Mouse (Mus musculus): ENCODE measurements around the gene Rab44. TPM values are rescaled to one million over a fixed set of nuclear protein-coding genes. Genes with fewer than 3 reads are reported as not detected.

Gene Rab44
- polyA plus RNA-seq, 1 experiment: not detected

DNA sequence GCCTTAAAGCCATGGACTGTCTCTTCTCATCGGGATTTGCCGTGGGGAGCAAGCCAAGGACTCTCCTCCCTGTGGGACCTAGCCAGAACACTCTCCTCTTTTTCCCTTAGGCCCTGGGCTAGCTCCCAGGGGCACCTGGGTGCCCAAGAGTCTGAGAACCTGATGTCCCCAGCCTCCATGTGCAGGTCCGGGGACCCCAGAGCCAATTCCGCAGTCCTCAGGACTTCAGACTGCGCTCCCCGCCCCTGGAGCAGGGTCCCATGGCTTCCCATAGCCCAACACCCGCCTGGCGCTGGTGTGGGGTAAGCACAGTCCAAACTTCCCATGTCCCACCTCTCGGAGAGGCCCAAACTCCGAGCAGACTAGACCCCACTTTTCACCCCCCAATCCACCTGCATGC is 28.7 kb upstream of the Rab44 start:
- TF ChIP-seq CTCF (IDR thresholded peaks at IDR 0.05; ENCODE audit: borderline replicate concordance, insufficient read depth, low read length): no peak
- no peak for TF ChIP-seq POLR2A (IDR thresholded peaks at IDR 0.05; ENCODE audit: low read depth, low read length)
- Histone ChIP-seq H3K4me3 (ENCODE audit: insufficient read depth, low read length) (no peak overlapping the region), H3K4me1 (ENCODE audit: control insufficient read depth, insufficient read depth, low read length) (peaks cover 9% of the 10 kb centered on the region), H3K27ac (ENCODE audit: insufficient read depth, low read length) (no peak overlapping the region)

DNA sequence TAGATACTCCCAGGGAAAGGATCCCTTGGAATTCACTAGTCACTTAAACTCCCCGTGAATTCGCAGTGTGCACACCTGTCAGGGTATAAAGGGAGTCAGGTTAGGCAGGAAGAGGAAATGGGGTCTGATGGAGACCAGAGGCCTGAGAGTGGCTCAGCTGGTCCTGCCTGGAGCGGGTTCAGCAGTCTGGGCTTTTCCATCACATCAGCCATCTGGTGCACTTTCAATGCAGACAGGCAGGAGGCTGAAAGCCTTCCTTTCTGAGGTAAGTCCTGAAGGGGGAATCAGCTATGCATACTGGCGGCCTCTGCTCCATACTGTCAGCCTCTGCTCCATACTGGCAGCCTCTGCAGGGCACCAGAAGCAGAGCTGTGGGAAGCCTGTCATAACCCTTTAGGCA is 27.0 kb upstream of the Rab44 start:
- TF ChIP-seq POLR2A (IDR thresholded peaks at IDR 0.05; ENCODE audit: low read depth, low read length): no peak

GRCm38 (mm10) chr17:29090776-29091175 is 23.2 kb upstream of the Rab44 start, which contains the start of gene Cdkn1a:
TSS of gene Cdkn1a (plus strand) at chr17:29090976.
- peak; percentile 73 for TF ChIP-seq POLR2A (IDR thresholded peaks at IDR 0.05; ENCODE audit: low read depth, low read length)
- TF ChIP-seq CTCF (IDR thresholded peaks at IDR 0.05; ENCODE audit: borderline replicate concordance, insufficient read depth, low read length): no peak
- peak within 1 kb of the TSS; percentile 89 for H3K27ac ChIP-seq (ENCODE audit: insufficient read depth, low read length)
- H3K4me1 ChIP-seq (ENCODE audit: control insufficient read depth, insufficient read depth, low read length): no peaks in the 10 kb centered on the region
- peak within 1 kb of the TSS; percentile 42 for H3K4me3 ChIP-seq (ENCODE audit: insufficient read depth, low read length)

More for the DNA sequence above, 27.0 kb upstream of the Rab44 start:
- no peak overlapping the region for H3K27ac ChIP-seq (ENCODE audit: insufficient read depth, low read length)
- no peak overlapping the region for H3K4me3 ChIP-seq (ENCODE audit: insufficient read depth, low read length)
- H3K4me1 ChIP-seq (ENCODE audit: control insufficient read depth, insufficient read depth, low read length): peaks cover 3% of the 10 kb centered on the region; the same call in 1 of the 2 replicates

DNA sequence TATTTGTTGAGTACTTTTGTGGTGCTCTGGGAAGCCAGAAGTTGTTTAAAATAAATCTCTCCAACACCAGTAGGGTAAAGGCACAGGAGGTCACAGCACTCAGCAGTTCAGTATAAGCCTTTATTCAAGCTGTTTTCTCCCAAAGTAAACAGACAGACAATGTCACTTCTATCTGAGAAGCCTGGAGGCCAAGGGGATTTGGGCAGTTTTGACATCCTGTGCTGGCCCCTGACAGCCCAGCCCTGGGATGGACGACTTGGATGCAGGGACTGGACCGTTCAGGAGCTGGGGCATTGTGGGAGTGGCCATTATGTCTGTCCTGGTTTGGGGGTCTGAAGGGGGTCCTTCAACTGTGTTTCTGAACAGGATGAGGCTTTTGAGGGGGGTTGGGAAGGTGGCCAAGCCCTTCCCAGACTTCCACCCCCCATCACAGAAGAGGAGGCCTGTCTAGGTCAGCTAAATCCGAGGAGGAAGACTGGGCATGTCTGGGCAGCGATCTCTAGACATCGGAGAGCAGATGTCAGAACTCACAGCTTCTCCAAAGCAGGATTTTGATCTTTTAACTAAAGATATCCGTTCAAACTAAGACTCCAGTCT is 22.5 kb upstream of the Rab44 start:
- no peaks in the 10 kb centered on the region for H3K4me1 ChIP-seq (ENCODE audit: control insufficient read depth, insufficient read depth, low read length)
- TF ChIP-seq CTCF (IDR thresholded peaks at IDR 0.05; ENCODE audit: borderline replicate concordance, insufficient read depth, low read length): no peak
- peak; percentile 50; the same call in 1 of the 2 replicates for TF ChIP-seq POLR2A (IDR thresholded peaks at IDR 0.05; ENCODE audit: low read depth, low read length)
- peak overlapping the region; percentile 89 for H3K27ac ChIP-seq (ENCODE audit: insufficient read depth, low read length)
- H3K4me3 ChIP-seq (ENCODE audit: insufficient read depth, low read length): peak overlapping the region; percentile 42

DNA sequence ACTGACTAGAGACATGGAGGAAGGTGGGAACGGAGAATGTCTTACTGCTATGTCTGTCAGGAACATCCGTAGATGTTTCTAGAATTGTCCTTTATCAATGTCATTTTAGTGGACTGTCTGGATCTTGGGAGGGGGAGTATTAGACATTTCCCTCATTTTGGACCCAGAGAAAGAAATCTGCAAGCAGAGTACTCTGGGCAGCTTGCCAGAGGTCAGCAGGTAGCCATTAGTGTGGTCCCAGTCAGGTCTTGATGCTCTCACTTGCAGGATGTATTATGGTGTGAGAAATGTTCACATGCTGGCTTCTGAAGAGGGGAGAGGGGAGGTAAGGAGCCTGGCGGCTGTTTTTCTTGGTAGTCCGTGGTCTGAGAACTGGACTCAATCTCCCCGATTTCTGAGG is 21.4 kb upstream of the Rab44 start:
- TF ChIP-seq POLR2A (IDR thresholded peaks at IDR 0.05; ENCODE audit: low read depth, low read length): no peak
- peak overlapping the region; percentile 42 for H3K4me3 ChIP-seq (ENCODE audit: insufficient read depth, low read length)
- H3K27ac ChIP-seq (ENCODE audit: insufficient read depth, low read length): peak overlapping the region; percentile 89
- H3K4me1 ChIP-seq (ENCODE audit: control insufficient read depth, insufficient read depth, low read length): no peaks in the 10 kb centered on the region

DNA sequence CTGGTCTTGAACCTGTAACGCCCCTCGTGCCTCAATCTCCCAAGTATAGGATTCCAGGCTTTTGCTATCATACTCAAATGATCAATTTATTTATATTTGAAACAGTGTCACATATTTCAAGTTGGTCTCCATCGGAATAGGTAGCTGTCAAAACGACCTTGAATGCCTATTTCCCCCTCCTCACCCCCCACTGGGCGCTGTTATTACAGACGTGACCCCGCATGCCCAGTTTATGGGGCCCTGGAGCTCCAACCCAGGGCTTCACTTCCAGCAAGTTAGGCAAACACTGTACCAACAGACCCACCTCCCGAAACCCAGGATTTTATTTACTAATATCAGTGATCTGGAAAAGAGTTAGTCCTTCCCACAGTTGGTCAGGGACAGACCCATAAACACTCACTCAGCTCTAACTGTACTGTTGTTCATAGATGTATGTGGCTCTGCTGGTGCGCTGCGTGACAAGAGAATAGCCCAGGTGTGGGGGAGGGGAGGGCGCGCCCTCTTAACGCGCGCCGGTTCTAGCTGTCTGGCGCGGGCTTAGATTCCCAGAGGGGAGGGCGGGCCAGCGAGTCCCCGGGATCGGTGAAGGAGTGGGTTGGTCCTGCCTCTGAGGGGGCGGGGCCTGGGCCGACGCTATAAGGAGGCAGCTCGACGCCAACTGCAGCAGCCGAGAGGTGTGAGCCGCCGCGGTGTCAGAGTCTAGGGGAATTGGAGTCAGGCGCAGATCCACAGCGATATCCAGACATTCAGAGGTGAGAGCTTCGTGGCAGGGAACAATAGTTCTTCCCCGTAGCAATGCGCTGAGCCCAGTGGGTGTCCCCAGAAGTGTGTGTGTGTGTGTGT is 20.6 kb upstream of the Rab44 start:
- peak overlapping the region; percentile 93 for H3K4me3 ChIP-seq (ENCODE audit: insufficient read depth, low read length)
- peak; percentile 100 for TF ChIP-seq POLR2A (IDR thresholded peaks at IDR 0.05; ENCODE audit: low read depth, low read length)
- TF ChIP-seq CTCF (IDR thresholded peaks at IDR 0.05; ENCODE audit: borderline replicate concordance, insufficient read depth, low read length): no peak
- peak overlapping the region; percentile 89 for H3K27ac ChIP-seq (ENCODE audit: insufficient read depth, low read length)
- H3K4me1 ChIP-seq (ENCODE audit: control insufficient read depth, insufficient read depth, low read length): no peaks in the 10 kb centered on the region

DNA sequence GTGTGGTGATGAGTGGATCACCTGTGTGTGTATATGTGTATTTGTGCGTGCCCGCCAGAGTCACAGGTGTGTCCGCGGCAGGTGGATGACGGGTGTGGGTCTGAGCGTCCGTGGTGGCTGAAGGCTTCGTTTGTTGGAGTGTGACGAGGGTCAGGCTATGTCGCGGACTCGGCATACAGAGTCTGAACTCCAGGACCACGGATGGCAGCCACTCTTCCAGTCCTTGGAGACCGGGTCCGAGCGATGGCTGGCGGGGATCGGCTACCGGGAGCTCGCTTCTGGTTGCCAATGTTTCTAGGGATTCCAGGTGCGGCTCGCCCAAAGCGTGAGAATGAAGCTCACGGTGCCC is 20.0 kb upstream of the Rab44 start:
- Histone ChIP-seq H3K4me3 (ENCODE audit: insufficient read depth, low read length) (peak overlapping the region; percentile 93), H3K4me1 (ENCODE audit: control insufficient read depth, insufficient read depth, low read length) (no peaks in the 10 kb centered on the region), H3K27ac (ENCODE audit: insufficient read depth, low read length) (peak overlapping the region; percentile 85)
- TF ChIP-seq CTCF (IDR thresholded peaks at IDR 0.05; ENCODE audit: borderline replicate concordance, insufficient read depth, low read length): no peak
- TF ChIP-seq POLR2A (IDR thresholded peaks at IDR 0.05; ENCODE audit: low read depth, low read length): no peak

DNA sequence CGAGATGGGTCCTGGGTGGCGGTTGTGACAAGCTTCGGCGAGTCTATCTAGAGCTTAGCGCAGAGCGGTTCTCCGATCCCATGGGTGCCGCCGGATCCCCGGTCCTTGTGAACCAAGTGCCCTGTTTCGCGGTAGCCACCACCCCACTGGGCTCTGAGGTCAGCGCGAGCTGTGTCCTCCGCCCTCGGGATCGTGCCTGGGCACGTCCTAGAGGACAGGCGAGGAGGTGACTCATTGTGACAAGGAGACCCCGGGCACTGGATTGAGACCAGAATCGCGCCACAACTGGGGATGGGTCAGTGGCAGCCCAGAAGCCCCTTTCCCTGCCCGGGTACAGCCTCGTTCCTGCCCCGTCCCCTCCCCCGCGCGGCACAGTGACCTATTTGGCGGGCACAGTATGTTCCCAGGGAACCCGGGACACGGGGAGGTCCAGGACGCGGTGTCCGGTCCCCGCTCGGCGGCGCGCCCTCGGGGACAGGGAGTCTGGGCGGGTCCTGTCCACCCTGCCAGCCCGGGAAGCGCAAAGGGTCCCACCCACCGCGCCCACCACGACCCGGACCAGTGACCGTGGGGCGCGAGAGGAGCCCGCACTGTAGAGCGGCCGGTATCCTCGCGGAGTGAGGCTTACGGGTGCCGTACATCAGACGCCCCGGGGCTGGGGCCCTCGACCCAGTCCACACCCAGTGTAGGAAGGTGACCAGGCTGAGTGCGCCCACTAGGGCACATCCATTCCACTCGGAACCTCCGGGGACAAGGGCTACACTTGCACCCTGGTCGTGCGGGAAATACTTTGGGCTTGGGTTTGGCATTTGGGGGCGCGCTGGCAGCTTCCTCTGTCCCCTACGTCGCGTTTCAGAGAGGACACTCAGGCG is 19.4 kb upstream of the Rab44 start:
- Histone ChIP-seq H3K27ac (ENCODE audit: insufficient read depth, low read length) (peak overlapping the region; percentile 85), H3K4me1 (ENCODE audit: control insufficient read depth, insufficient read depth, low read length) (no peaks in the 10 kb centered on the region), H3K4me3 (ENCODE audit: insufficient read depth, low read length) (peak overlapping the region; percentile 93)
- TF ChIP-seq CTCF (IDR thresholded peaks at IDR 0.05; ENCODE audit: borderline replicate concordance, insufficient read depth, low read length) (no peak), POLR2A (IDR thresholded peaks at IDR 0.05; ENCODE audit: low read depth, low read length) (peak; percentile 21; the same call in 1 of the 2 replicates)

- peak overlapping the region; percentile 93 for H3K4me3 ChIP-seq (ENCODE audit: insufficient read depth, low read length)
- H3K27ac ChIP-seq (ENCODE audit: insufficient read depth, low read length): peak overlapping the region; percentile 85
- TF ChIP-seq CTCF (IDR thresholded peaks at IDR 0.05; ENCODE audit: borderline replicate concordance, insufficient read depth, low read length): peak; percentile 95
- TF ChIP-seq POLR2A (IDR thresholded peaks at IDR 0.05; ENCODE audit: low read depth, low read length): peak; percentile 94
- H3K4me1 ChIP-seq (ENCODE audit: control insufficient read depth, insufficient read depth, low read length): no peaks in the 10 kb centered on the region
Observed at GRCm38 (mm10) chr17:29095201-29095733, 18.7 kb upstream of the Rab44 start.
